26 mouse cellular contexts compared by ENCODE assay signal in genomic region chrX:38771453-38771852, GRCm38 (mm10). TPM values are rescaled to one million over a fixed set of nuclear protein-coding genes. Genes with fewer than 3 reads are reported as not detected.
DNase-seq lines count a peak whose midpoint lies in the region; ATAC-seq and TF ChIP-seq lines count a peak whose summit lies in the region.
"Had no signal": no experiment of that assay in that cellular context is flagged by ENCODE, and none has a peak within 500 bp of the region (broad histone marks: within the 10 kb centered on the region; RNA-seq: fewer than 3 reads in every experiment).

No protein-coding gene starts in this region.

- H3K27me3 ChIP-seq in hindbrain, postnatal 0 days (ENCODE audit: insufficient read depth, low read length): no peaks in the 10 kb centered on the region
- H3K27me3 ChIP-seq in hindbrain, embryonic 10.5 days (ENCODE audit: insufficient read depth, poor library complexity, severe bottlenecking): no peaks in the 10 kb centered on the region
- no peaks in the 10 kb centered on the region for H3K27me3 ChIP-seq in ES-Bruce4 (ENCODE audit: control insufficient read depth, insufficient read depth, low read length, poor library complexity, severe bottlenecking)
- H3K27me3 ChIP-seq in embryonic facial prominence, embryonic 14.5 days (replicated peaks; ENCODE audit: control insufficient read depth, insufficient read depth, low read length): no peaks in the 10 kb centered on the region
- no peaks in the 10 kb centered on the region for H3K27me3 ChIP-seq in liver, postnatal 0 days (ENCODE audit: insufficient read depth, low read length)
- no peaks in the 10 kb centered on the region for H3K27me3 ChIP-seq in lung, postnatal 0 days (replicated peaks; ENCODE audit: insufficient read depth, low read length)
- H3K27me3 ChIP-seq: hindbrain, embryonic 15.5 days; limb, embryonic 15.5 days; neural tube, embryonic 12.5 days had no signal

- TF ChIP-seq CTCF in hindbrain, postnatal 0 days (IDR thresholded peaks at IDR 0.05; ENCODE audit: low read depth): peak; percentile 14; the same call in 1 of the 2 replicates
- peak; percentile 3 for TF ChIP-seq CTCF in ES-Bruce4 (IDR thresholded peaks at IDR 0.05; ENCODE audit: low read depth, low read length)
- TF ChIP-seq CTCF in liver, postnatal 0 days (IDR thresholded peaks at IDR 0.05; ENCODE audit: low read depth): no peak
- no peak for TF ChIP-seq CTCF in lung, postnatal 0 days (IDR thresholded peaks at IDR 0.05)

- no peak overlapping the region for H3K4me3 ChIP-seq in hindbrain, postnatal 0 days (ENCODE audit: low read length)
- H3K4me3 ChIP-seq in hindbrain, embryonic 10.5 days: no peak overlapping the region
- no peak overlapping the region for H3K4me3 ChIP-seq in ES-Bruce4 (ENCODE audit: low read depth, low read length)
- H3K4me3 ChIP-seq in embryonic facial prominence, embryonic 14.5 days (ENCODE audit: low read depth, low read length): no peak overlapping the region
- no peak overlapping the region for H3K4me3 ChIP-seq in liver, postnatal 0 days (ENCODE audit: low read depth, low read length)
- no peak overlapping the region for H3K4me3 ChIP-seq in lung, postnatal 0 days (ENCODE audit: low read depth, low read length)
- H3K4me3 ChIP-seq: erythroblast, embryonic 14.5 days; heart, embryonic 10.5 days; hindbrain, embryonic 15.5 days; limb, embryonic 15.5 days; neural tube, embryonic 12.5 days had no signal

- TF ChIP-seq EP300 in ES-Bruce4 (IDR thresholded peaks at IDR 0.05; ENCODE audit: insufficient read depth, low read depth, low read length): no peak
- no peak for TF ChIP-seq EP300 in liver, postnatal 0 days (IDR thresholded peaks at IDR 0.05; ENCODE audit: low read depth)
- TF ChIP-seq EP300 in lung, postnatal 0 days (IDR thresholded peaks at IDR 0.05): no peak

- DNase-seq in hindbrain, postnatal 0 days (ENCODE audit: low spot score): no peak
- DNase-seq in hindbrain, embryonic 10.5 days (ENCODE audit: low spot score): no peak
- DNase-seq in 3T3-L1 (ENCODE audit: low read depth, low spot score): peak; percentile 23
- DNase-seq in embryonic facial prominence, embryonic 14.5 days (ENCODE audit: low spot score): peak; percentile 2
- no peak for DNase-seq in liver, postnatal 0 days
- DNase-seq in lung, postnatal 0 days (ENCODE audit: low spot score): no peak
- DNase-seq: adrenal gland, postnatal 25 days; cerebellum, adult 2 months; gastrocnemius, postnatal 25 days; lung, postnatal 4 days; thymus, postnatal 25 days had no signal

- no peak for TF ChIP-seq POLR2A in ES-Bruce4 (IDR thresholded peaks at IDR 0.05; ENCODE audit: insufficient read depth, low read length)

- H3K36me3 ChIP-seq in hindbrain, postnatal 0 days (ENCODE audit: insufficient read depth, low read length): no peaks in the 10 kb centered on the region
- no peaks in the 10 kb centered on the region for H3K36me3 ChIP-seq in hindbrain, embryonic 10.5 days
- no peaks in the 10 kb centered on the region for H3K36me3 ChIP-seq in ES-Bruce4 (ENCODE audit: control insufficient read depth, insufficient read depth, low read length, poor library complexity, severe bottlenecking)
- no peaks in the 10 kb centered on the region for H3K36me3 ChIP-seq in embryonic facial prominence, embryonic 14.5 days (ENCODE audit: control insufficient read depth, insufficient read depth, low read length)
- no peaks in the 10 kb centered on the region for H3K36me3 ChIP-seq in liver, postnatal 0 days (replicated peaks; ENCODE audit: insufficient read depth, low read length)
- no peaks in the 10 kb centered on the region for H3K36me3 ChIP-seq in lung, postnatal 0 days (ENCODE audit: insufficient read depth, low read length)
- H3K36me3 ChIP-seq: heart, embryonic 10.5 days; hindbrain, embryonic 15.5 days; limb, embryonic 15.5 days; neural tube, embryonic 12.5 days had no signal

- no peak overlapping the region for H3K27ac ChIP-seq in hindbrain, postnatal 0 days
- H3K27ac ChIP-seq in hindbrain, embryonic 10.5 days: no peak overlapping the region
- H3K27ac ChIP-seq in ES-Bruce4 (ENCODE audit: insufficient read depth, low read length): no peak overlapping the region
- no peak overlapping the region for H3K27ac ChIP-seq in embryonic facial prominence, embryonic 14.5 days (replicated peaks; ENCODE audit: low read depth, low read length)
- H3K27ac ChIP-seq in liver, postnatal 0 days (ENCODE audit: low read depth): no peak overlapping the region
- no peak overlapping the region for H3K27ac ChIP-seq in lung, postnatal 0 days (ENCODE audit: low read length)
- H3K27ac ChIP-seq: heart, embryonic 10.5 days; hindbrain, embryonic 15.5 days; limb, embryonic 15.5 days; neural tube, embryonic 12.5 days had no signal

- no peak overlapping the region for H3K4me2 ChIP-seq in hindbrain, postnatal 0 days (ENCODE audit: low read depth, low read length)
- no peak overlapping the region for H3K4me2 ChIP-seq in embryonic facial prominence, embryonic 14.5 days (ENCODE audit: low read depth, low read length)
- no peak overlapping the region for H3K4me2 ChIP-seq in liver, postnatal 0 days (ENCODE audit: low read depth, low read length)
- H3K4me2 ChIP-seq in lung, postnatal 0 days (replicated peaks; ENCODE audit: low read depth, low read length): no peak overlapping the region
- H3K4me2 ChIP-seq: hindbrain, embryonic 15.5 days; limb, embryonic 15.5 days; neural tube, embryonic 12.5 days had no signal

- no peaks in the 10 kb centered on the region for H3K9me3 ChIP-seq in hindbrain, postnatal 0 days (ENCODE audit: low read length)
- no peaks in the 10 kb centered on the region for H3K9me3 ChIP-seq in hindbrain, embryonic 10.5 days
- H3K9me3 ChIP-seq in ES-Bruce4 (replicated peaks; ENCODE audit: control insufficient read depth, insufficient read depth, low read length, poor library complexity, severe bottlenecking): no peaks in the 10 kb centered on the region
- no peaks in the 10 kb centered on the region for H3K9me3 ChIP-seq in embryonic facial prominence, embryonic 14.5 days (ENCODE audit: control insufficient read depth, low read length)
- H3K9me3 ChIP-seq in liver, postnatal 0 days (ENCODE audit: low read length): no peaks in the 10 kb centered on the region
- no peaks in the 10 kb centered on the region for H3K9me3 ChIP-seq in lung, postnatal 0 days (ENCODE audit: low read length)
- H3K9me3 ChIP-seq: heart, embryonic 10.5 days; hindbrain, embryonic 15.5 days; limb, embryonic 15.5 days; neural tube, embryonic 12.5 days had no signal

- 84% methylated on average over 2 of the region's 2 CpGs for WGBS in hindbrain, postnatal 0 days
- WGBS in hindbrain, embryonic 10.5 days: 84% methylated on average over 2 of the region's 2 CpGs
- WGBS in embryonic facial prominence, embryonic 14.5 days: 70% methylated on average over 2 of the region's 2 CpGs
- WGBS in liver, postnatal 0 days (ENCODE audit: insufficient replicate concordance): 69% methylated on average over 2 of the region's 2 CpGs
- 67% methylated on average over 2 of the region's 2 CpGs for WGBS in lung, postnatal 0 days

- no peaks in the 10 kb centered on the region for H3K4me1 ChIP-seq in hindbrain, postnatal 0 days (ENCODE audit: insufficient read depth, low read length)
- no peaks in the 10 kb centered on the region for H3K4me1 ChIP-seq in hindbrain, embryonic 10.5 days (replicated peaks)
- H3K4me1 ChIP-seq in ES-Bruce4 (ENCODE audit: control insufficient read depth, insufficient read depth, low read length): no peaks in the 10 kb centered on the region
- no peaks in the 10 kb centered on the region for H3K4me1 ChIP-seq in embryonic facial prominence, embryonic 14.5 days (ENCODE audit: control insufficient read depth, insufficient read depth, low read length)
- H3K4me1 ChIP-seq in liver, postnatal 0 days (ENCODE audit: insufficient read depth): no peaks in the 10 kb centered on the region
- no peaks in the 10 kb centered on the region for H3K4me1 ChIP-seq in lung, postnatal 0 days (ENCODE audit: insufficient read depth, low read depth, low read length)
- H3K4me1 ChIP-seq: hindbrain, embryonic 15.5 days; limb, embryonic 15.5 days; neural tube, embryonic 12.5 days had no signal

- H3K9ac ChIP-seq in hindbrain, postnatal 0 days (replicated peaks; ENCODE audit: low read length): no peak overlapping the region
- H3K9ac ChIP-seq in ES-Bruce4 (ENCODE audit: low read depth, poor library complexity, severe bottlenecking): no peak overlapping the region
- no peak overlapping the region for H3K9ac ChIP-seq in embryonic facial prominence, embryonic 14.5 days (ENCODE audit: low read depth, low read length)
- H3K9ac ChIP-seq in liver, postnatal 0 days (replicated peaks): no peak overlapping the region
- H3K9ac ChIP-seq in lung, postnatal 0 days (replicated peaks; ENCODE audit: low read depth): no peak overlapping the region
- H3K9ac ChIP-seq: hindbrain, embryonic 15.5 days; limb, embryonic 15.5 days; neural tube, embryonic 12.5 days had no signal

- no peak for ATAC-seq in hindbrain, postnatal 0 days
- ATAC-seq in embryonic facial prominence, embryonic 14.5 days (ENCODE audit: low read depth): no peak
- no peak for ATAC-seq in liver, postnatal 0 days
- ATAC-seq in lung, postnatal 0 days: no peak
- ATAC-seq: activated CD4-positive, CD25-positive, alpha-beta regulatory T cell, adult 4 months; CD4-positive, CD25-positive, alpha-beta regulatory T cell, adult 4 months had no signal

RNA-seq across cellular contexts. Expression of gene 6030498E09Rik, which starts 1.0 kb away (rescaled TPM):
- total RNA-seq in hindbrain, postnatal 0 days (2014; rRNA removed): 0.10 TPM in 1 of 2 replicates, not detected in the other
- 0.25 TPM in 1 of 2 replicates, not detected in the other for polyA plus RNA-seq in hindbrain, postnatal 0 days (2015; fragmentation: Nextera tagmentation; extraction: Ambion mirVana)
- not detected in 2 replicates for polyA plus RNA-seq in hindbrain, embryonic 10.5 days (2016; fragmentation: Nextera tagmentation; extraction: Ambion mirVana)
- polyA plus RNA-seq in ES-Bruce4 (2011; ENCODE audit: insufficient read depth, insufficient read length, low read depth, missing spikeins): not detected in 2 replicates
- not detected in 2 replicates for polyA plus RNA-seq in embryonic facial prominence, embryonic 14.5 days (2014; fragmentation: Nextera tagmentation; extraction: Ambion mirVana)
- polyA plus RNA-seq in liver, postnatal 0 days (2015; fragmentation: Nextera tagmentation; extraction: Ambion mirVana): 0.19 and 0.21 TPM in 2 replicates
- not detected in 2 replicates for polyA plus RNA-seq in lung, postnatal 0 days (2015; fragmentation: Nextera tagmentation; extraction: Ambion mirVana)
- total RNA-seq: adrenal gland, postnatal 25 days; gastrocnemius, postnatal 25 days; heart, postnatal 14 days; layer of hippocampus, postnatal 14 days; left cerebral cortex, postnatal 10 days had no signal
- polyA plus RNA-seq: activated CD4-positive, CD25-positive, alpha-beta regulatory T cell, adult 4 months; CD4-positive, CD25-positive, alpha-beta regulatory T cell, adult 4 months; cerebellum, adult 2 months; erythroblast, embryonic 14.5 days; frontal cortex, adult 2 months; kidney, adult 2 months; large intestine, adult 2 months; limb, embryonic 15.5 days; liver, embryonic 16.5 days; neural tube, embryonic 12.5 days had no signal

Comparison
In these comparisons a context has a peak if more than half of its experiments do, and no peak if none do; other contexts are left out.
1. DNase-seq: peak in 3T3-L1 (single experiment) and embryonic facial prominence, embryonic 14.5 days (single experiment); none in hindbrain, postnatal 0 days (single experiment), hindbrain, embryonic 10.5 days (single experiment), liver, postnatal 0 days (single experiment) and lung, postnatal 0 days (single experiment).
2. CTCF ChIP-seq: peak in hindbrain, postnatal 0 days (single experiment) and ES-Bruce4 (single experiment); none in liver, postnatal 0 days (single experiment) and lung, postnatal 0 days (single experiment).